Mouse (Mus musculus) thymus, adult 2 months (tissue): ENCODE results near the gene Tnxb.
"Not testable (repeated sequence)": the region's sequence is repeated elsewhere in the genome, so short reads cannot be mapped to it uniquely, and the experiment has no call there.

Experiments used
- CTCF ChIP-seq: fragments of 200-500 bp; IDR thresholded peaks from 2 replicates; pipeline ENCODE4 v1.5.1; 2012; ENCODE audit warnings: mild to moderate bottlenecking, control low read depth, low read length, moderate library complexity, borderline replicate concordance; ENCODE audit not compliant: control insufficient read depth, poor library complexity, insufficient read depth; ENCODE audit errors: extremely low read depth
- POLR2A ChIP-seq: fragments of 200-500 bp; IDR thresholded peaks from 2 replicates; pipeline ENCODE4 v1.6.1; 2012; ENCODE audit warnings: mild to moderate bottlenecking, low read length, control low read depth, moderate library complexity; ENCODE audit not compliant: control insufficient read depth, poor library complexity, insufficient read depth; ENCODE audit errors: extremely low read depth

- TF ChIP-seq POLR2A, CTCF: not testable (repeated sequence)
Observed at GRCm38 (mm10) chr17:34729779-34730553, 59.6 kb downstream of the Tnxb start.
